Mouse (Mus musculus) erythroblast, embryonic 14.5 days (primary cell): ENCODE measurements at regions not wholly inside any gene's neighbourhood (a gene's known extent, or its start where the extent isn't known, plus 50 kb on each side); places are given as distances from the start of the nearest gene placed in this dataset.

Source experiments
- GATA1 ChIP-seq: IDR thresholded peaks from 2 replicates; pipeline ENCODE4 v1.6.1; 2012; ENCODE audit warnings: low read length, inconsistent platforms, mixed read lengths
- TAL1 ChIP-seq: IDR thresholded peaks from 3 replicates; pipeline ENCODE4 v1.6.1; 2012; ENCODE audit warnings: low read length, inconsistent platforms, mixed read lengths

GRCm38 (mm10) chr2:161166681-161167080, 57.8 kb upstream of the Chd6 start:
- TF ChIP-seq GATA1: no peak
- TF ChIP-seq TAL1: no peak
